Mouse (Mus musculus) midbrain, embryonic 12.5 days (tissue): Measurements from ENCODE around the gene Evx1. TPM values are rescaled to one million over a fixed set of nuclear protein-coding genes. Genes with fewer than 3 reads are reported as not detected.

ENCODE experiments used
- ATAC-seq: fragments of 200-750 bp; cut with Nextera tagmentation; 2 replicates; pipeline ENCODE4 v1.8.0; 2017; ENCODE audit warnings: low read depth, moderate TSS enrichment, moderate library complexity; ENCODE audit not compliant: low FRiP score
- H3K27ac ChIP-seq: fragments of 300-500 bp; sonication (generic); replicated peaks from 2 replicates; pipeline ENCODE4 v1.5.1; 2016; ENCODE audit warnings: mild to moderate bottlenecking
- H3K27me3 ChIP-seq: fragments of 300-500 bp; sonication (generic); 2 replicates; pipeline ENCODE4 v1.6.1; 2016; ENCODE audit warnings: mild to moderate bottlenecking
- H3K36me3 ChIP-seq: fragments of 300-500 bp; sonication (generic); 2 replicates; pipeline ENCODE4 v1.6.1; 2016
- H3K4me1 ChIP-seq: fragments of 300-500 bp; sonication (generic); 2 replicates; pipeline ENCODE4 v1.6.1; 2016
- H3K4me2 ChIP-seq: fragments of 300-500 bp; sonication (generic); replicated peaks from 2 replicates; pipeline ENCODE4 v1.6.1; 2016; ENCODE audit warnings: mild to moderate bottlenecking, moderate library complexity
- H3K4me3 ChIP-seq: fragments of 300-500 bp; sonication (generic); 2 replicates; pipeline ENCODE4 v1.5.1; 2016; ENCODE audit warnings: mild to moderate bottlenecking
- H3K9ac ChIP-seq: fragments of 300-500 bp; sonication (generic); replicated peaks from 2 replicates; pipeline ENCODE4 v1.6.1; 2016; ENCODE audit warnings: mild to moderate bottlenecking, moderate library complexity
- H3K9me3 ChIP-seq: fragments of 300-500 bp; sonication (generic); 2 replicates; pipeline ENCODE4 v1.6.1; 2016; ENCODE audit warnings: mild to moderate bottlenecking
- whole genome bisulfite sequencing: fragments of 180-500 bp; shearing (Covaris S2); methylation state at CpG from one replicate; pipeline ENCODE4 v1.1.7; 2016; 5-methylcytosine and 5-hydroxymethylcytosine counted together
- polyA plus RNA-seq: library from polyadenylated mRNA; unstranded; fragments of >200 nt; fragmentation: Nextera tagmentation; extraction: Ambion mirVana; gene quantifications from 2 replicates; pipeline ENCODE4 v1.2.1, GENCODE M21; 2016

Gene Evx1
- polyA plus RNA-seq, 1 experiment from 2014 or later = 0.82 TPM

- Histone ChIP-seq H3K9ac (no peak overlapping the region), H3K9me3 (no peaks in the 10 kb centered on the region), H3K4me2 (no peak overlapping the region), H3K27ac (no peak overlapping the region), H3K4me1 (peaks cover 6% of the 10 kb centered on the region; the same call in 1 of the 2 replicates), H3K4me3 (no peak overlapping the region), H3K36me3 (no peaks in the 10 kb centered on the region), H3K27me3 (peaks cover 83% of the 10 kb centered on the region)
- 74% methylated on average over 6 of the region's 6 CpGs for WGBS
- ATAC-seq = no peak
These were observed 18.7 kb upstream of the Evx1 start for GRCm38 (mm10) chr6:52294616-52295015.

- ATAC-seq = no peak
- H3K4me2 ChIP-seq = no peak overlapping the region
- H3K36me3 ChIP-seq = no peaks in the 10 kb centered on the region
- H3K27me3 ChIP-seq = peaks cover 80% of the 10 kb centered on the region
- H3K9ac ChIP-seq = no peak overlapping the region
- no peak overlapping the region for H3K4me3 ChIP-seq
- no peaks in the 10 kb centered on the region for H3K4me1 ChIP-seq
- WGBS = 85% methylated on average over 4 of the region's 4 CpGs
- no peaks in the 10 kb centered on the region for H3K9me3 ChIP-seq
- H3K27ac ChIP-seq = no peak overlapping the region
These were observed 14.8 kb upstream of the Evx1 start for GRCm38 (mm10) chr6:52298511-52298910.

GRCm38 (mm10) chr6:52300806-52301205, 12.5 kb upstream of the Evx1 start:
- Histone ChIP-seq H3K27me3 (peaks cover 78% of the 10 kb centered on the region), H3K4me2 (no peak overlapping the region), H3K4me3 (no peak overlapping the region), H3K9me3 (no peaks in the 10 kb centered on the region), H3K9ac (no peak overlapping the region), H3K27ac (no peak overlapping the region), H3K4me1 (no peaks in the 10 kb centered on the region; the same call in 1 of the 2 replicates), H3K36me3 (no peaks in the 10 kb centered on the region)
- ATAC-seq = no peak
- 84% methylated on average over 4 of the region's 4 CpGs for WGBS

- Histone ChIP-seq H3K4me2 (no peak overlapping the region), H3K9ac (no peak overlapping the region), H3K4me3 (no peak overlapping the region), H3K27me3 (peaks cover 82% of the 10 kb centered on the region), H3K4me1 (peaks cover 4% of the 10 kb centered on the region; the same call in 1 of the 2 replicates), H3K27ac (no peak overlapping the region), H3K9me3 (no peaks in the 10 kb centered on the region), H3K36me3 (no peaks in the 10 kb centered on the region)
- 57% methylated on average over 3 of the region's 3 CpGs for WGBS
- ATAC-seq = no peak
These were observed 9.9 kb upstream of the Evx1 start for GRCm38 (mm10) chr6:52303426-52303825.

- Histone ChIP-seq H3K4me2 (peak overlapping the region; percentile 69), H3K27me3 (peaks cover 91% of the 10 kb centered on the region), H3K36me3 (no peaks in the 10 kb centered on the region), H3K9ac (0 out of 2 replicates have a peak overlapping the region, but pooled peaks have one; percentile 25), H3K27ac (no peak overlapping the region), H3K4me1 (peaks cover 4% of the 10 kb centered on the region; the same call in 1 of the 2 replicates), H3K9me3 (no peaks in the 10 kb centered on the region), H3K4me3 (peak overlapping the region; percentile 41)
- peak; percentile 69 for ATAC-seq
- WGBS = under 1% methylated on average over 30 of the region's 30 CpGs
These were observed 7.4 kb upstream of the Evx1 start for GRCm38 (mm10) chr6:52305877-52306389.

GRCm38 (mm10) chr6:52309766-52310165, 3.5 kb upstream of the Evx1 start:
- H3K27me3 ChIP-seq = peaks cover 99% of the 10 kb centered on the region
- peaks cover 9% of the 10 kb centered on the region; the same call in 1 of the 2 replicates for H3K4me1 ChIP-seq
- no peak for ATAC-seq
- H3K27ac ChIP-seq = no peak overlapping the region
- 6% methylated on average over 10 of the region's 10 CpGs for WGBS
- H3K36me3 ChIP-seq = no peaks in the 10 kb centered on the region
- no peak overlapping the region for H3K9ac ChIP-seq
- H3K9me3 ChIP-seq = no peaks in the 10 kb centered on the region
- H3K4me2 ChIP-seq = no peak overlapping the region
- no peak overlapping the region for H3K4me3 ChIP-seq

- H3K9ac ChIP-seq = no peak overlapping the region
- peaks cover 9% of the 10 kb centered on the region; the same call in 1 of the 2 replicates for H3K4me1 ChIP-seq
- peak overlapping the region; percentile 10 for H3K4me2 ChIP-seq
- H3K27me3 ChIP-seq = peaks cover 99% of the 10 kb centered on the region
- under 1% methylated on average over 24 of the region's 24 CpGs for WGBS
- no peaks in the 10 kb centered on the region for H3K36me3 ChIP-seq
- no peaks in the 10 kb centered on the region for H3K9me3 ChIP-seq
- no peak overlapping the region for H3K27ac ChIP-seq
- 0 out of 2 replicates have a peak overlapping the region, but pooled peaks have one; percentile 2 for H3K4me3 ChIP-seq
- ATAC-seq = no peak
These were observed 2.9 kb upstream of the Evx1 start for GRCm38 (mm10) chr6:52310366-52310765.

GRCm38 (mm10) chr6:52311661-52312557, 1.4 kb upstream of the Evx1 start:
- Histone ChIP-seq H3K9me3 (no peaks in the 10 kb centered on the region), H3K27ac (no peak overlapping the region), H3K4me1 (peaks cover 12% of the 10 kb centered on the region), H3K9ac (no peak overlapping the region), H3K36me3 (no peaks in the 10 kb centered on the region), H3K4me2 (no peak overlapping the region), H3K27me3 (peaks cover 99% of the 10 kb centered on the region), H3K4me3 (no peak overlapping the region)
- ATAC-seq = no peak
- 0% methylated on average over 6 of the region's 6 CpGs for WGBS

GRCm38 (mm10) chr6:52312558-52312915, 761 bp upstream of the Evx1 start:
- Histone ChIP-seq H3K9me3 (no peaks in the 10 kb centered on the region), H3K27me3 (peaks cover 99% of the 10 kb centered on the region), H3K4me1 (peaks cover 14% of the 10 kb centered on the region), H3K36me3 (no peaks in the 10 kb centered on the region), H3K9ac (no peak overlapping the region), H3K4me3 (no peak overlapping the region), H3K4me2 (no peak overlapping the region), H3K27ac (no peak overlapping the region)
- 2% methylated on average over 8 of the region's 8 CpGs for WGBS
- no peak for ATAC-seq

GRCm38 (mm10) chr6:52314304-52315100, 1.2 kb downstream of the Evx1 start:
- Histone ChIP-seq H3K9me3 (no peaks in the 10 kb centered on the region), H3K36me3 (no peaks in the 10 kb centered on the region), H3K4me1 (peaks cover 14% of the 10 kb centered on the region), H3K4me2 (no peak overlapping the region), H3K27ac (no peak overlapping the region), H3K27me3 (peaks cover 99% of the 10 kb centered on the region), H3K4me3 (peak overlapping the region; percentile 13), H3K9ac (no peak overlapping the region)
- under 1% methylated on average over 27 of the region's 27 CpGs for WGBS
- no peak for ATAC-seq

GRCm38 (mm10) chr6:52315441-52316412, 2.4 kb downstream of the Evx1 start:
- 2% methylated on average over 27 of the region's 27 CpGs for WGBS
- 0 out of 2 replicates have a peak overlapping the region, but pooled peaks have one; percentile 33 for H3K4me3 ChIP-seq
- no peaks in the 10 kb centered on the region for H3K9me3 ChIP-seq
- H3K27me3 ChIP-seq = peaks cover 99% of the 10 kb centered on the region
- H3K9ac ChIP-seq = no peak overlapping the region
- H3K4me2 ChIP-seq = peak overlapping the region; percentile 44; the same call in 1 of the 2 replicates
- no peak for ATAC-seq
- H3K36me3 ChIP-seq = no peaks in the 10 kb centered on the region
- H3K27ac ChIP-seq = no peak overlapping the region
- peaks cover 14% of the 10 kb centered on the region for H3K4me1 ChIP-seq
